Mouse (Mus musculus) forebrain, embryonic 16.5 days (tissue): ENCODE data around the gene Prpf31. TPM values are rescaled to one million over a fixed set of nuclear protein-coding genes. Genes with fewer than 3 reads are reported as not detected.
A peak's percentile ranks its signal among the peaks of the same experiment; 100 is the strongest.

Source experiments
- ATAC-seq: fragments of 200-750 bp; cut with Nextera tagmentation; 2 replicates; pipeline ENCODE4 v1.8.0; 2017; ENCODE audit warnings: mild to moderate bottlenecking, moderate library complexity
- H3K27ac ChIP-seq: fragments of 300-500 bp; sonication (generic); 2 replicates; pipeline ENCODE4 v1.5.1; 2014; ENCODE audit warnings: low read length, control low read depth
- H3K27me3 ChIP-seq: fragments of 300-500 bp; sonication (generic); replicated peaks from 2 replicates; pipeline ENCODE4 v1.6.1; 2014; ENCODE audit warnings: low read length; ENCODE audit not compliant: control insufficient read depth, insufficient read depth
- H3K36me3 ChIP-seq: fragments of 300-500 bp; sonication (generic); 2 replicates; pipeline ENCODE4 v1.6.1; 2014; ENCODE audit not compliant: control insufficient read depth, insufficient read depth
- H3K4me1 ChIP-seq: fragments of 300-500 bp; sonication (generic); replicated peaks from 2 replicates; pipeline ENCODE4 v1.6.1; 2014; ENCODE audit warnings: low read length; ENCODE audit not compliant: control insufficient read depth, insufficient read depth
- H3K4me2 ChIP-seq: fragments of 300-500 bp; sonication (generic); 2 replicates; pipeline ENCODE4 v1.6.1; 2014; ENCODE audit warnings: mild to moderate bottlenecking, low read length, control low read depth
- H3K4me3 ChIP-seq: fragments of 300-500 bp; sonication (generic); replicated peaks from 2 replicates; pipeline ENCODE4 v1.5.1; 2014; ENCODE audit warnings: mild to moderate bottlenecking, low read length, control low read depth
- H3K9ac ChIP-seq: fragments of 300-500 bp; sonication (generic); replicated peaks from 2 replicates; pipeline ENCODE4 v1.6.1; 2014; ENCODE audit warnings: low read depth, low read length, control low read depth
- H3K9me3 ChIP-seq: fragments of 300-500 bp; sonication (generic); 2 replicates; pipeline ENCODE4 v1.6.1; 2016; ENCODE audit warnings: low read length; ENCODE audit not compliant: control insufficient read depth
- WGBS: fragments of 180-500 bp; shearing (Covaris S2); extraction: QIAGEN DNeasy Blood & Tissue Kit; methylation state at CpG from one replicate; pipeline ENCODE4 v1.1.7; 2014; 5-methylcytosine and 5-hydroxymethylcytosine counted together
- polyA plus RNA-seq: library from polyadenylated mRNA; unstranded; fragments of >200 nt; fragmentation: Nextera tagmentation; extraction: Ambion mirVana; gene quantifications from 2 replicates; pipeline ENCODE4 v1.2.1, GENCODE M21; 2015

The Prpf31 gene
- polyA plus RNA-seq, 1 experiment from 2014 or later: 109 TPM

DNA sequence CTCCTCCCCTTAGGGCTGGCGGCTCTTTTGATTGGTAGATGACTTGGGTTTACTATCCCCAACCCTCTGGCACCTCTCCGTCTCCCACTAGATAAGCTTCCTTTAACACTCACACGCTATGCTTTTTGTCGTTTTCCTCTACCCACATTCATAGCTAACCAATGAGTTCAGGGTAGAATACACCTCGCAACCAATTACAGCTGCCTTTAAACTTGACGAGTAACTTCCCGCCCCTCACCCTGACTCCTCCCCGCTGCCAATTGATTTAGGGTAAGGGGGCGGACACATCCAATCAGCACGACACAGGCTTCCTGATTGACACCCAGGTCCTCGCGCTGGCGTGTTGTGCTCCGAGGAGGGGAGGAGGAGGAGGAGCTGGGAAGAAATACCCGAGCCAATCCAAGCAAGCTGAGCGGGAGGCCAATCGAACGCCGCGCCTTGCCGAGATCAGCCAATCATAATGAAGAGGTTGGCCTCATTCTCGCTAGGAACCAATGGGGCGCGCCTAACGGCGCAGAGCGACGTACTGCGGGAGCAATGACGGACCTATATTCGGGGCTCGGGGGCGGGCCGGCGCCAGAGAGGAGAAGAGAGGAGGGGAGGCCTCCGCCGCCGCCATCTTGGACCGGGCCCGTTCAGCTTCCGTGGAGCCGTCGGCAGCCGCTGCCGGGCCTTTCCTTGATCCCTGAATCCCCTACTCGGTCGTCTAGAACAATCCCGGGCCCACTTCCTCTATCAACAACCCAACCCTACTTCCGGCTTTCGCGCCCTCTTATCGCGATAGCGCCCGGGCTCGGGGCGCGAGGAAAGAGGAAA lies 15.1 kb downstream of the Prpf31 start, which contains the start of gene Cnot3:
Cnot3 (plus strand) TSS at position 597 of the 816 bp plus-strand sequence.
- H3K4me2 ChIP-seq: peak within 1 kb of the TSS; percentile 88
- peak within 1 kb of the TSS; percentile 71 for H3K4me3 ChIP-seq
- H3K9me3 ChIP-seq: no peaks in the 10 kb centered on the region
- no peaks in the 10 kb centered on the region for H3K27me3 ChIP-seq
- whole genome bisulfite sequencing: 0% methylated on average over 48 of the region's 58 CpGs
- H3K36me3 ChIP-seq: peaks cover 9% of the 10 kb centered on the region
- ATAC-seq: peak; percentile 97
- H3K4me1 ChIP-seq: peaks cover 37% of the 10 kb centered on the region
- peak within 1 kb of the TSS; percentile 80 for H3K9ac ChIP-seq
- peak within 1 kb of the TSS; percentile 97 for H3K27ac ChIP-seq

DNA sequence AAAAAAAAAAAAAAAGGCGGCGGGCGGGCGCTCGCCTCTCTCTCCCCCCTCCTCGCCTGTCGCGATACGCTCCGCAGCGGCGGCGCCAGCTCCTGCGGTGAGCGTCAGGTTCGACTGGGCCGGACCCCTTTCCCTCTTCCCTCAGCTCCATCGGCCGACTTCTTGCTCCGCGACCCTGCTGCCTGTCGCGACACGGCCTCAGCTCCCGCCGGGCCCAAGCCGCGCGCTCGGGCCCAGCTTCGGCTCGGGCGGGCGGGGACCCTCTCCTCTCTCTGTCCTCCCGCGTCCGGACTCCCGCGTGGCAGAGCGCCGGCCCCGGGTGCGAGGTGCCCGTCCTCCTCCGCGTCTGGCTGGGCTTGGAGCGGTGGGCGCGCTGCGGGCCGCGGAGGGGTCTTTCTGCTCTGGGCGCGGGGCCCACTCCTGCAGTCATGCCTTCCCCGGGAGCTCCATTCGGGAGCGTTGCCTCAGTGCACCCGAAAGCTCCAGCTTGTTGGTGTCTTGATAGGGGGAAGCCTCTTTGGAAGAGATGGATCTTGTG lies 15.8 kb downstream of the Prpf31 start:
- Histone ChIP-seq H3K27ac (peak overlapping the region; percentile 97), H3K9ac (peak overlapping the region; percentile 80), H3K4me2 (peak overlapping the region; percentile 88), H3K27me3 (no peaks in the 10 kb centered on the region), H3K36me3 (peaks cover 9% of the 10 kb centered on the region), H3K4me3 (peak overlapping the region; percentile 71), H3K9me3 (no peaks in the 10 kb centered on the region), H3K4me1 (peaks cover 37% of the 10 kb centered on the region)
- WGBS: under 1% methylated on average over 45 of the region's 58 CpGs
- ATAC-seq: no peak

DNA sequence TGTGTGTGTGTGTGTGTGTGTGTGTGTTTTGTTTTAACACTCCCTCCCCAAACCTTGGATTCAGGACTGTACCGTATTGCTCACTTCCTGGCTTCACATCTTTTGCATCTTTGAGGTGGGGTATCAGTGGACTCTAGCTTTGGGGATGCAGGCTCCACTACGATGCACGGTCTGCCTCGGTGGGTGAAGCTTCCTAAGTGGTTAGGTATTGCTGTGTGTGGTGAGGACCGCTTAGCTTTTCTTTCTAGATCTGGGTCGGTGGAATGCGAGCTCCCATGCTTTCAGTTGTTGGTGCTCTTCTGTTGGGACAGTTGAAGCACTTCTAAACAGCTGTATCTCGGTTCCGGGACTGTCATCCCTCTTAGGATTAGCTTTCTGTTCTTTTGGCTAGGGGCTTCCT lies 16.4 kb downstream of the Prpf31 start:
- Histone ChIP-seq H3K27me3 (no peaks in the 10 kb centered on the region), H3K4me2 (peak overlapping the region; percentile 88), H3K9ac (peak overlapping the region; percentile 80), H3K4me1 (peaks cover 37% of the 10 kb centered on the region), H3K27ac (peak overlapping the region; percentile 97; the same call in 1 of the 2 replicates), H3K4me3 (peak overlapping the region; percentile 71), H3K9me3 (no peaks in the 10 kb centered on the region), H3K36me3 (peaks cover 15% of the 10 kb centered on the region)
- no peak for ATAC-seq
- 18% methylated on average over 9 of the region's 9 CpGs for WGBS

DNA sequence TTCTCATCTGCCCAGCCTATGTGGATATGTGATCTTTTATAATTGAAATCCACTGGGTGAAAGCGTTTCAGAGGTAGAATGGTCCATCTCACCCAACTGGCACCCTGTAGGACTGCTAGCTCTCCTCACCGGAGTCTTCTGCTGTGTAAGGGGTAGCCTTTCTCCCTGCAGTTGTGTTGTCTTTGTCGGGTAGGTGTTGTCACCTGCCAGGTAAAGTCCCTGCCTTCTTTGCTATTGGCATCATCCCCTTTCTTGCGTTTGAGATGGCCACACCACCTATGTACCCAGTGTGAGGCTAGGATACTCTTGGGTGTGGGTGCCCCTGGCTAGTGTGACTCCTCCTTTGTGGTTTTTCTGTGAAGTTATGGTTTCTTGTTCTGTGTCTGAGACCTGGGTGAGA lies 16.9 kb downstream of the Prpf31 start:
- peak overlapping the region; percentile 71 for H3K4me3 ChIP-seq
- H3K36me3 ChIP-seq: peaks cover 15% of the 10 kb centered on the region
- peaks cover 37% of the 10 kb centered on the region for H3K4me1 ChIP-seq
- 68% methylated on average over 4 of the region's 4 CpGs for WGBS
- peak overlapping the region; percentile 88 for H3K4me2 ChIP-seq
- no peaks in the 10 kb centered on the region for H3K27me3 ChIP-seq
- no peak for ATAC-seq
- H3K9me3 ChIP-seq: no peaks in the 10 kb centered on the region
- H3K9ac ChIP-seq: peak overlapping the region; percentile 80
- H3K27ac ChIP-seq: no peak overlapping the region

DNA sequence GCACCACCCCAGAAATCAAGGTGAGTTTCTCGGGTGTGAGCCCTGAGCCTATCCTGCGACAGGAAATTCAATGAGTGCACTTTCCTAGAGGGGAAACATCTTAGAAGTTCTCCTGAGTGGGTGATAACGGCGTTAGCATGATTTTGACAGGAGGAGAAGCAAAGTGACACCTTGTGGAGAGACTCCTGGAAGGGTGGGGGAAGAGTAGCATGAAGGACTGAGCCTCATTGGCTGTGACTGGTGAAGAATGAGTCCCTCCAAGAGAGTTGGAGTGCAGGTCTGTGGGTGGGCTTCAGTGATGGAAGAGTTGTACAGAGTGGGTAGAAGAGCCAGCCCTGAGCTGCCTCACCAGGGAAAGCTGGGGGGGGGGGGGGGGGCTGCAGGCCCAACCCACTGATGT lies 27.2 kb downstream of the Prpf31 start:
- H3K4me3 ChIP-seq: no peak overlapping the region
- no peak overlapping the region for H3K4me2 ChIP-seq
- 92% methylated on average over 4 of the region's 4 CpGs for WGBS
- no peaks in the 10 kb centered on the region for H3K4me1 ChIP-seq
- no peak overlapping the region for H3K27ac ChIP-seq
- H3K27me3 ChIP-seq: no peaks in the 10 kb centered on the region
- H3K36me3 ChIP-seq: peaks cover 67% of the 10 kb centered on the region
- ATAC-seq: no peak
- H3K9me3 ChIP-seq: no peaks in the 10 kb centered on the region
- H3K9ac ChIP-seq: no peak overlapping the region

DNA sequence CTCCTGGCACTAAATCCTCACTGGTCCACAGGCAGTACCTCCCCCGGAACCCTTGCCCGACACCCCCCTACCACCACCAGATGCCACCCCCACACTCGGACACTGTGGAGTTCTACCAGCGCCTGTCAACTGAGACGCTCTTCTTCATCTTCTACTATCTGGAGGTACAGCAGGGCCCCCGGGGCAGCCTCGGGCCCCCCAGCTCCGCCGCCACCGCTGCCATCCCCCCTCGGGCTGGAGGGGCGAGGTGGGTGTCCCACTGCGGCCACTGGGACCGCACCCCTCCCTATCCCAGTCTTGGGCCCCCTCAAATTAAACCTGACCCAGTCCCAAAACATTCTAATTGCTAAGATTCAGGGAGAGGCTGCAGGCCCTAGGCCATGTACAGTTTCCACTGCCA lies 28.8 kb downstream of the Prpf31 start:
- ATAC-seq: no peak
- H3K9ac ChIP-seq: no peak overlapping the region
- no peaks in the 10 kb centered on the region for H3K9me3 ChIP-seq
- H3K4me3 ChIP-seq: no peak overlapping the region
- no peaks in the 10 kb centered on the region for H3K27me3 ChIP-seq
- no peak overlapping the region for H3K27ac ChIP-seq
- H3K36me3 ChIP-seq: peaks cover 58% of the 10 kb centered on the region
- 96% methylated on average over 13 of the region's 14 CpGs for WGBS
- peaks cover under 1% of the 10 kb centered on the region for H3K4me1 ChIP-seq
- H3K4me2 ChIP-seq: no peak overlapping the region

DNA sequence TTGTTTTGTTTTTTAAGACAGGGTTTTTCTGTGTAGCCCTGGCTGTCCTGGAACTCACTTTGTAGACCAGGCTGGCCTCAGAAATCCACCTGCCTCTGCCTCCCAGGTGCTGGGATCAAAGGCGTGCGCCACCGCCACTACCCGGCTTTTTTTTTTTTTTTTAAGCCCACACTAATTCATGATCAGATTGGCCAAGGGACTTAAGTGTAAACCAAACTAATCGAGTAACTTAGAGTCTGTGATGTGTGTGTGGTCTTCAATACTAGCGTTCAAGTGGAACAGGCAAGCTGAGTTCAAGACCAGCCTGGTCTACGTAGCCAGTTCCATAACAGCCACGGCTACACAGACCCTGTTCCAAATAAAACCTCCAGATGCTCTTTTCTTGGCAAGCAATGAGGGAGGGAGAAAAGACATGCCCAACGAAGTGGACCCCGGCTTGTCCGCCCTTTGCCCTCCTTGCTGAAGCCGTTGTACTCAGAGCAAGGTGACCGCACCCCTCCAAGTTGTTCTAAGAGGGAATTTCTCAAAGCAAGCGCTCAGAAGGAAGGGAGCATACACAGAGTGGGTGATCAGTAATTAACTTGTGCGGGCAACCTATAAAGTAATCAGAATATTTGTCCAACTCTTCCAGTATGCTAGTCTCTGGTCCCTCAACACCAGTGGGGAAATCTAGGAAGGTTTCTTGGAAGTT lies 34.9 kb downstream of the Prpf31 start:
- WGBS: 25% methylated on average over 15 of the region's 15 CpGs
- peak; percentile 22 for ATAC-seq
- Histone ChIP-seq H3K4me3 (peak overlapping the region; percentile 88), H3K27ac (peak overlapping the region; percentile 76), H3K27me3 (no peaks in the 10 kb centered on the region), H3K36me3 (peaks cover 15% of the 10 kb centered on the region), H3K4me2 (peak overlapping the region; percentile 92), H3K4me1 (peaks cover 18% of the 10 kb centered on the region), H3K9ac (peak overlapping the region; percentile 70), H3K9me3 (no peaks in the 10 kb centered on the region)

DNA sequence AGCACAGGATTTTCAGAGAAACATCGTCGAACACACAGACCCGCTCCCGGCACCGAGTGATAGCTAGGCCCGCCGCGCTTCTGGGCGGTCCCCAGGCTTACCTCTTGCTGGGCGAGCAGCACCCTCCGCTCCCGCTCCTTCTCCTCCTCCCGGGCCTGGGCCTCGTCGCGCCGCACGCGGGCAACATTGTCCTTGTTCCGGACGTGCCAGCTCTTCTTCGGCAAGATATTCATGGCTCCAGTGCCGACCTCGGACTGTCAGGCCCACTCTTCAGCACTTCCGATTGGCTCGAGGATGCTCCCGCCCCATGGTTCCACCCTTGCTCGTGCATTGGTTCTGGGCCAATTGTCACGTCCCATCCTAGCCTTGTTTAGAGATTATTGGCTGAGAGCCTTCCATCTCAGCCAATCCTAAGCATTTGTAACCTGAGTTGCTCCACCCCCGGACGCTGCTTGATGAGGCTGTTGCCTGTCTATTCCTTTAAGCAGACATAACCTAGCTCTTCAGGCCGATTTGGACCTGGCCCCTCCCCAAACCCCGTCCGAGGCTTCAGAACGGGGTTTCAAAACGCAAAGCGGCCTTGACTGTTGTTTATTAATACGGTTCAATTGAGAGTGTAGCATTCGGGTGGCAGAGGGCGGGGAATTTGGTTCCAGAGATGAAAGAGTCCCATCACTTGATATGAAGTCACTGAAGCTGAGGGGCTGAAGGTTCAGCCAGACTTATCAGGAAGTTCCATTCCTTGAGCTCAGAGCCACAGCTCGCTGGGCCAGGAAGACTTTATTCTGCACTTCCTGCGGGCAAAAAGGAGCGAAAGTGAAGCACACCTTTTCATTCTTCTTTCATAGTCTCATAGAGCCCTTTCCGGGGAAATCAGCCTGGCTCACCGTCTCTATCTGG lies 35.7 kb downstream of the Prpf31 start, which contains the start of gene Leng1:
Leng1 (minus strand) TSS at position 626 of the 900 bp plus-strand sequence.
- peak within 1 kb of the TSS; percentile 88 for H3K4me3 ChIP-seq
- H3K36me3 ChIP-seq: peaks cover 11% of the 10 kb centered on the region
- H3K27ac ChIP-seq: peak within 1 kb of the TSS; percentile 84
- H3K27me3 ChIP-seq: no peaks in the 10 kb centered on the region
- no peaks in the 10 kb centered on the region for H3K9me3 ChIP-seq
- peak; percentile 99 for ATAC-seq
- 4% methylated on average over 44 of the region's 45 CpGs for WGBS
- H3K4me2 ChIP-seq: peak within 1 kb of the TSS; percentile 92
- H3K4me1 ChIP-seq: peaks cover 18% of the 10 kb centered on the region
- peak within 1 kb of the TSS; percentile 70 for H3K9ac ChIP-seq
